Mouse (Mus musculus): ENCODE measurements at regions not wholly inside any gene's neighbourhood (a gene's known extent, or its start where the extent isn't known, plus 50 kb on each side); places are given as distances from the start of the nearest gene placed in this dataset.

DNA sequence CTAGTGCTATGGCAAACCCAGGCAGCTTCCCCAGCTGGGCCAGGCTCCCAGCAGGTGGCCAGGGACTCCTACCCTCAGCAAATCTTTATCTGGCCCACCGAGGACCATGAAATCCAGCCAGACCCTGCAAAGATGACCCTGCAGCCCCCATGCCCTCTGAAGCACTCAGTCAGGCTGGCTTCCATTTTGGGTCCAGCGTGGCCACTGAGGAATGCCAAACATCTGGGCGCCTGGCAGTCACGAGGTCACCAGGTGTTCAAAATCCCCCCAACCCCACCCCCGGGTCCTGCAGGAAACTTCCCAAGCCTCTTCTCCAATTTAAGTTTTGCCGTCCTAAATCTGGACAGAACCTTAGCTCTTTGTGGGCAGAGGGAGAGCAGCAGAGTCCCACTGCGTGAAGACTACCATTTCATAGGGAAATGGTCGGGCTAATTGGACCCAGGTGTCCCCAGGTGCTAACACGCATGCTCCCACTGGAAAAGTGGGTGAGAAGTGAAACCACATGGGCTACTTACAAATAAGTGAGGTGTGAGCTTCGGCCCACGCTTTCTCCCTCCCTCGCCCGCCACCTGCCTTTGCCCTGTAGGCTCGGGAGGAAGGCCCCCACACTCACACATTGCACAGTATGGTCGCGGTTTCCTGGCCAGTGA, 139.0 kb downstream of the En1 start:
- TF ChIP-seq CTCF (IDR thresholded peaks at IDR 0.05; ENCODE audit: control insufficient read depth, insufficient read depth, insufficient read length), result no peak
- no peak for TF ChIP-seq MAX (IDR thresholded peaks at IDR 0.05)
- no peak for TF ChIP-seq MYOD1 (IDR thresholded peaks at IDR 0.05; ENCODE audit: control insufficient read depth, insufficient read length, low read depth)
- no peak for TF ChIP-seq USF1 (IDR thresholded peaks at IDR 0.05; ENCODE audit: low read depth)
- TF ChIP-seq CEBPB (IDR thresholded peaks at IDR 0.05; ENCODE audit: low read depth), result no peak
